Mouse (Mus musculus) liver, embryonic 18 days (tissue): ENCODE results near the gene Gm21876. TPM values are rescaled to one million over a fixed set of nuclear protein-coding genes. Genes with fewer than 3 reads are reported as not detected.

Experiments
- polyA plus RNA-seq: library from polyadenylated mRNA; depleted of rRNA; stranded (reverse); fragments of >200 nt; gene quantifications from 2 replicates; pipeline ENCODE4 v1.2.3, GENCODE M21; 2012; rRNA removed

Gm21876 gene
- polyA plus RNA-seq = not detected in 2 replicates

DNA sequence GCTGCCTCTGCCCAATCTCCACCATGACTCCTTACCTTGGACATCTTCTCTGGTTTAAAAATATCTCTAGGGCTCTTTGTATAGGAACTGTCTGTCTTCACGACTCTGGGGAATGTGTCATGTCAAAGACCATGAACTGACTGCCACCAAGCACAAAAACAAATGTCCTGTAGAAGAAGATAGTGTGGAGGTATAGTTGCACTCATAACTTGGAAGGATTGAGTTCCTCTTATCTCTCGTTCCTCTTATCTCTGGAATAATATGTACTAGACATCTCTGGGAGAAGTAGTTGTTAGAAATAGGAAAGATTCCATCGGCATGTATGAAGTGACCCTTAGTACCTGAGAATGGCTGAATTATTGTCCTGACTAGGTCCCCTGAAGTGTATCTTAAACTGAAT lies at the start of gene Gm21876:
Gm21876 (minus strand) TSS at position 101 of the 400 bp plus-strand sequence.

Other genes starting within 250 kb of the Gm21876 start
- 53.3 and 55.8 TPM in 2 replicates for gene Cfp, start 244.1 kb downstream of the Gm21876 start, polyA plus RNA-seq
- gene Elk1, start 225.0 kb downstream of the Gm21876 start, polyA plus RNA-seq = 2.9 and 3.5 TPM in 2 replicates
- gene Uxt, start 213.6 kb downstream of the Gm21876 start, polyA plus RNA-seq = 15.5 and 15.7 TPM in 2 replicates
- gene Zfp182, start 113.3 kb downstream of the Gm21876 start, polyA plus RNA-seq = 1.7 and 1.8 TPM in 2 replicates
- gene Spaca5, start 107.2 kb downstream of the Gm21876 start, polyA plus RNA-seq = not detected in 2 replicates
- gene Zfp300, start 86.1 kb downstream of the Gm21876 start, polyA plus RNA-seq = 0.05 TPM in 2 replicates
- gene Ssxa1, start 59.8 kb downstream of the Gm21876 start, polyA plus RNA-seq = not detected in 2 replicates